Mouse (Mus musculus) Patski (cell line): ENCODE data around the gene Dact3. TPM values are rescaled to one million over a fixed set of nuclear protein-coding genes. Genes with fewer than 3 reads are reported as not detected.

Experiments used
- ATAC-seq: fragments of 100-300 bp; one replicate; pipeline ENCODE4 v1.8.0; 2021
- CTCF ChIA-PET: fragments of 350-600 bp; sonication (Branson Sonifier 250); formaldehyde crosslinking; loops from one replicate; lab custom pipeline; 2022; ENCODE audit warnings: inconsistent platforms; lab: Charles Lee
- POLR2A ChIA-PET: fragments of 350-600 bp; sonication (Branson Sonifier 250); formaldehyde crosslinking; loops from one replicate; lab custom pipeline; 2022; ENCODE audit warnings: antibody characterized with exemption, inconsistent platforms; lab: Charles Lee
- DNase-seq: peaks from one replicate; pipeline ENCODE4 v3.0.0-alpha.2; 2011; ENCODE audit warnings: low read depth, low spot score
- H3K27me3 ChIP-seq: fragments of 371-371 bp; one replicate; pipeline ENCODE4 v1.5.1; 2021
- CTCF ChIP-seq: fragments of 100-300 bp; IDR thresholded peaks from one replicate; pipeline ENCODE4 v1.5.1; 2021
- in situ Hi-C: fragments of 300-500 bp; cut with MboI; formaldehyde crosslinking; loops from 3 replicates; pipeline ENCODE4 v1.11.1; 2018; ENCODE audit warnings: low pct_unique_long_range_greater_than_20kb, mixed read lengths
- polyA plus RNA-seq: library from polyadenylated mRNA; unstranded; gene quantifications from one replicate; pipeline ENCODE4 v1.2.3, GENCODE M21; 2021

Dact3 gene
- polyA plus RNA-seq, 1 experiment from 2014 or later = 2.2 TPM

DNA sequence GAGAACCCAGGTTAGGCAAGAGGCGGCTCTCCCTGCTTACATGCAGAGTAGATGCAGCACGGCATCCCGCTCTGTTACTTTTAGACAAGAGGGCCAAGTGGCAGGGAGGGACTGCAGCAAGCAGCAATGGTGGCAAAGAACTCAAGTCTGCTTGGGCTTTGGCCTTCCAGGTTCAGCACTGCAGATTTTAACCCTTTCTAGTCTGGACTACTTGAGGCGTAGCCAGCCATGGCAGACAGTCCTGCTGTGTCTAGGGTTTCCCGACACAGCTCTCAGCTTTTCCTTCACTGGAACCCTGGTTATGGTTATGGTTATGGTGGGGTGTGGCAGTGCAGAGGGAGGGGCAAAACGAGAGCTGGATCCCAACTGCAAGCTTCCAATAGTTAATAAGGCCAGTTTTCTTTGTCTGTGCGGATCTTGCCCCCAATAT lies 45.0 kb downstream of the Dact3 start:
- no peak for ATAC-seq
- TF ChIP-seq CTCF = no peak
- no peaks in the 10 kb centered on the region for H3K27me3 ChIP-seq
- DNase-seq = no peak
- in situ Hi-C loops = no loop called here
- ChIA-PET CTCF (interaction anchor here (0.7 to 1.9 kb wide), 3 partner anchors 25 to 82 kb away, joined by 3 to 10 read pairs (median 3); no protein-coding TSS in a partner anchor), POLR2A (no interaction called here)

DNA sequence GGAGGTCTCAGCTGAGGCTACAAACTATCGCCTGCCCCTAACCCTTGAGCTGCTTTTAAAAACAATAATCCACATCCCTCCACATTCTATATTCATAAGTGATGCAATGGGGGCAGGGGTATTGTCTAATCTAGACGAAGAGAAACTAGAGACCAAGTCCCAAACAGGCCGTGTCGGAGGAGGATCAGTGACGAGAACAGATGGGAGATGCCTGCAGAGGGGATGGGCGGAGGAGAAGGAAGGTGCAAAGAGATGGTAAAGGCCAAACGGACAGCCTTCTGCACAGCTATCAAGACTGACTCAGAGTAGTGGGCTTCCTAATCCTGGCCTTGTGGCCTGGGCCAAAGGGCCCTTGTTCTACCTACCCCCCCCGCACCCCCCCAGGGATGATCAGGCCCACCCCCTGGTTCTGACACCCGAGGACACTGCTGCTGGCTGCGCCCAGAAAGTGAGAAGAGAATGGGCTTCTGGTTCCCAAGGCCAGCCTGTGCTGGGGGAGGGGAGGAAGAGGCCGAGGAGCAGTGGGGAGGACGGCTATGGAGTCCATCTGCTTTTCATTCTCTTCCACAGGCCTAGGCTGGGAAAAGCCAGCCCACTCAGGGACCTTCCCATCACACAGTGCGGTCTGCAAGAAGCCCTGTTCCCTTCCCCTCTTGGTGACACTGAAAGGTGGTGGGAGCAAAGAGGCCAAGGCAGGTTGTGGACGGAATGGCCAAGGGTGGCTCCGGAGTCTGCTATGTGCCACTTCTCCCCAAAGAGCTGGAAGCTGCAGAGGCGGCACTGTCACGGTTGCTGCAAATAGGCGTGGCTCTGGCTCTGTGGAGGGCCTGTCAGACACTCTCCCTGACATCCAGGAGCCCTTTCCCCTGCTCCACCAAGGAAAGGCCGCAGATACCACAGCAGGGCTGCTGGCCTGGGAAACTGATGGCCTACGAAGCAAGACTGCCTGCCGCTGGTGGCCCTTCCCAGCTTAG lies 46.0 kb downstream of the Dact3 start:
- in situ Hi-C loops = no loop called here
- H3K27me3 ChIP-seq = no peaks in the 10 kb centered on the region
- no peak for TF ChIP-seq CTCF
- POLR2A ChIA-PET = no interaction called here
- CTCF ChIA-PET = interaction anchor here (0.7 kb wide), 1 partner anchor 26 kb away, joined by 3 read pairs; no protein-coding TSS in a partner anchor
- no peak for ATAC-seq
- DNase-seq = no peak

DNA sequence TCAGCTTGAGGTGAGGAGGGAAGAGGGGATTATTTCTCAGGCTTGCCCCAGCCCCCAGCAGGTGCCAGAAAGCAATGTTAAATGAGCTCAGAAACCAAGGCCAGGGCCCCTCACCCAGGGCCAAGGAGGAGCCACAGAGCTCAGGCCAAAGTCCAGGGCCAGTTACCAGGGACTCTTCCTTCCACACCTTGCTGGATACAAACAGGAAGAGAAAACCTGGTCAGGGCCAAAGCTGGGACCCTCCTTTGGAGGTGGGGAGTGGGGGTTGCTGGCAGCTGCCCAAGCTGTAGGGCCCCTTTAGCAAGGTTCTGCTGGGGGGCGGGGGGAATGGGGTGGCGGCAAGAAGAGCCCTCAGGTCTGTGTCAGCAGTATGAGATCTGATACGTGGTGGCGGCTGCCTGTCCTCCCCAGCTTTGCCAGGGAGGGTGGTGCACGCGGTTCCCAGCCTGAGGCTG lies 46.8 kb downstream of the Dact3 start:
- DNase-seq (no peak), ATAC-seq (no peak)
- no peak for TF ChIP-seq CTCF
- in situ Hi-C loops = no loop called here
- H3K27me3 ChIP-seq = no peaks in the 10 kb centered on the region
- POLR2A ChIA-PET = interaction anchor here (0.9 kb wide), 1 partner anchor 16 kb away, joined by 3 read pairs; no protein-coding TSS in a partner anchor
- CTCF ChIA-PET = interaction anchor here (0.7 to 1.8 kb wide), 4 partner anchors 8 to 22 kb away, joined by 3 to 6 read pairs (median 4); no protein-coding TSS in a partner anchor

DNA sequence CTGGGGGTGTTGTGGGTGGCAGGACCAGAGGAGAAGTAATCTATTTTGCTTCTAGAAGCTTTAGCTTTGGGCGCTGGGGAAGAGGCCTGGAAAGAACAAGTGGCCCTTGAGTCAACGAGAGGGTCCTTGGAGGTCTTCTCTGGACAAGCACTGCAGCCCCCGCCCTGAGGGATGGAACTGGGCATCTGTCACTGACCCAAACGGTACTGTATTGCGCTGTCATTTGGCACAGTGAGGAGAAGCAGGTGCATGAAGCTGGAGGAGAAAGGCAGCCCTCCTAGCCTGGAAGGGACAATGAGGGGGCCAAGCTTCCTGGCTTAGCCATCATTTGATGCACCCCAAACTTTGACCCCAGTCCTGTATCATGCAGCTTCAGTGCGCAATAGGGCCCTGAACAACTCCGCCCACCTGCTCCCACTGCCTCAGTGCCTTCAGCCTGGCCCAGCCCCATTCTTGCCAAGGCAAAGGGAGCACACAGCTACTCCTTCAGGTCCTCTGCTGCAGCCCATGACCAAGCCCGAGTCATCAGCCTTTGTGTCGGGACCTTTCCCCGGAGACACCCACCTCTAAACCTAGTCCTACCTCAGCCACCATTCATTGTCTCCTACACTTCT lies 47.4 kb downstream of the Dact3 start:
- POLR2A ChIA-PET = interaction anchor here (0.9 kb wide), 1 partner anchor 17 kb away, joined by 3 read pairs; no protein-coding TSS in a partner anchor
- CTCF ChIA-PET = interaction anchor here (0.7 to 1.8 kb wide), 4 partner anchors 8 to 22 kb away, joined by 3 to 6 read pairs (median 4); no protein-coding TSS in a partner anchor
- no peaks in the 10 kb centered on the region for H3K27me3 ChIP-seq
- ATAC-seq (no peak), DNase-seq (no peak)
- in situ Hi-C loops = no loop called here
- TF ChIP-seq CTCF = no peak

DNA sequence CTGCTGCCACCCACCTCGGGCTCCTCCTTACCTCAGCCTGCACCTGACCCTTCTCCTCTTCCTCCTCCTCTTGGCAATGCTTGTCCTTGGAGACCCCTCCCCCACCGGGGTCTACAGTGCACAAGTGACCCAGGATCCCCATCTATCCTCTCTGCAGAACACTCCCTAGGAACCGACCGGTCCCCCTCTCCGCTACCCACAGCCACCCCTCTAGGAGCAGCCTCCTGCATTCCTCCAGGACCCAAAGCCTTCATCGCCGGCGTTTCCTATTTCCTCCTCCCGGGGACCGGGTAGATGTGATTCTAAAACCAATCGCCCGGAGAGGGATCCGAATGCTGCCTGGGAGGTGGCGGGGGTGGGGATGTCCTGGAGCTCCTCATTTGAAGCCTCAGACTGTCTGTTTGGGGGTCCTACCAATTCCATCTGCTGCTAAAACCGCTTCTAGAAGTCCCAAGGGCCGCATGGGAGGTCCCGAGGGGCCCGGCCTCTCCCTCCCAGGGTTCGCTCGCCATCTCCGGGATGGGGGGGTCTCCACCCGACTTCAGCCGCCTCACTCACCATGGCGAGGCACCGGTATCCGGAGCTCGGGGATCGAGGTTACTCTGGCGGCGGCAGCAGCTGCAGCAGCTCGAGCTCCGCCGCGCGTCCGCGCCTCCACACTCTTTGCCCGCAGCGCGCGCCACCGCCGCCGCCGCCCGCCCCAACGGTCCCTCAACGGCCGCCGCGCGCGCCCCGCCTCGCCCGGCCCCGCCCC lies 48.3 kb downstream of the Dact3 start:
- ATAC-seq (no peak), DNase-seq (no peak)
- ChIA-PET POLR2A (no interaction called here), CTCF (interaction anchor here (1.2 to 1.8 kb wide), 2 partner anchors 9 to 49 kb away, joined by 3 to 6 read pairs; no protein-coding TSS in a partner anchor)
- TF ChIP-seq CTCF = no peak
- H3K27me3 ChIP-seq = no peaks in the 10 kb centered on the region
- in situ Hi-C loops = no loop called here

DNA sequence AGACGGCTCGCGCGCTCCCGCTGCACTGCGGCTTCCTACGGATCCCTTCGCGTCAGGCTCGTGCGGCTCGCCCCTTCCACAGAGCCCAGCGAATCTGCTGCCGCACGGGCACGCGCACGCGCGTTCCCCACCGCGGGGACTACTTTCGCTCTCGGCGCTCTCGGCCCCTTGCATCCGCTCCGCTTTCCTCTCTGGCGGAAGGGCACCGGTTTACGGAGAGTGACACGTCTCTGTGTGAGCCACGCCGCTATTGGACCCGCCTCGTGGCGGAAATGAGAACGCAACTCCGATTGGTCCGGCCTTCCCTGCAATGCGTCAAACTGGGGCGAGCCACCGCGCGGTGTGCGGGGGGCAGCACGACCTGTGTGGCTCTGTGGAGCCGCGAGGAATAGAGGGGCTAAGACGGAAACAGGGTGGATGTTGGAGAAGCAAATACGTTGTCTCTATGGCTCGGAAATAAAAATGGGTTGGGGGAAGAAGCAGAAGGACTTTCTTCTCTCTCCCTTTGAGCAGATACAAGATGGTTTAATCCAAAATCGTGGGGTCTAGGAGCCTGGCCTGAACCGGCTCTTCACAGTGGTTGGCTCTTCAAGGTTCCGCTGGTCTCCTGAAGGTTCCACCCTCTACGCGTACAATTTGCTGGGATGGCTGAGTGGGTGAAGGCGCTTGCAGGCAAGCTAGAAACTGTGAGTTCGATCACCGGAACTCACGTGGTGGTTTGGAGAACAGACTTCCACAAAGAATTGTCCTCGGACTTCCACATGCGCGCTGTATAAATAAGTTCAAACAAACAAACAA lies 49.1 kb downstream of the Dact3 start, which contains the start of gene Calm3:
TSS of gene Calm3 (minus strand) at position 78 of the 798 bp plus-strand sequence.
- peak; percentile 99 for DNase-seq
- POLR2A ChIA-PET = no interaction called here

DNA sequence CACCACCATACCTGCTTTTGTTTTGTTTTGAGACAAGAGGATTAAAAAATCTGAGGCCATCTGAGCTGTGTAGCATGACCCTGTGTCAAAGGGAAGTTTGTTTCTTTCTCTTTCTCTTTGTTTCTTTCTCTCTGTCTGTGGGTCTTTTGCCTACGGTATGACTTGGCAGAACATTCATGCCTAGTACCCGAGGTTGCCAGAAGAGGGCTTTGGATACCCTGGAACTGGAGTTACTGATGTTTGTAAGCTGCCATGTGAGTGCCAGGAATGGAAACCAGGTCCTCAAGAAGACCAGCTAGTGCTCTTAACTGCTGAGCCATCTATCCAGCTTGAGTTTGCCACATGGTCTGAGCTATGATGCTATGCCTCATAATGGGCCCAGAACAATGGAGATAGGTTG lies 53.2 kb downstream of the Dact3 start:
- H3K27me3 ChIP-seq = no peaks in the 10 kb centered on the region
- ChIA-PET CTCF (interaction anchor here (1.4 to 10.9 kb wide), 4 partner anchors 21 to 122 kb away, joined by 3 to 64 read pairs (median 6); no protein-coding TSS in a partner anchor), POLR2A (no interaction called here)
- ATAC-seq (no peak), DNase-seq (no peak)
- no peak for TF ChIP-seq CTCF
- in situ Hi-C loops = no loop called here

More for the DNA sequence above, 49.1 kb downstream of the Dact3 start, which contains the start of gene Calm3:
- H3K27me3 ChIP-seq = no peaks in the 10 kb centered on the region
- no peak for TF ChIP-seq CTCF
- peak; percentile 82 for ATAC-seq
- CTCF ChIA-PET = interaction anchor here (1.2 to 1.8 kb wide), 2 partner anchors 10 to 50 kb away, joined by 3 to 6 read pairs; no protein-coding TSS in a partner anchor
- in situ Hi-C loops = no loop called here

DNA sequence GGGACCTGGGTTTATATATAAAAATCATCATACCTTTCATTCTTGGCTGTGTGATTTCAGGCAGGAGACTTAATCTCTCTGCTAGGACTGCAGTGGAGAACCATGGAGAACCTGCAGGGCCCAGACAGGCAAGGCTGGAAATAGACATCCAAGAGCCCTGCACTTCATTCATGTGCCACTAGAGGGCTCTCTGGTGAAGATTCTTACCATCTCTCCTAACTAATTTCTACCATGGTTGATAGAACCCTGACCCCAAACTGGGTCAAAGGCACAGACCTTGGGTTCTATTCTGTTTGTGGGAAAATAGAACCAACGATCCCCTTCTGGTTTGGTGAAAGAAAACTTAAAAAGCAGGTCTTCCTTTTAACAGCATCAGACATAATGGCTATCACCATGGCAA lies 55.7 kb downstream of the Dact3 start:
- CTCF ChIA-PET = interaction anchor here (0.6 to 10.9 kb wide), 6 partner anchors 19 to 135 kb away, joined by 3 to 64 read pairs (median 8); no protein-coding TSS in a partner anchor
- peak; percentile 83 for TF ChIP-seq CTCF
- no peaks in the 10 kb centered on the region for H3K27me3 ChIP-seq
- DNase-seq = no peak
- in situ Hi-C loops = no loop called here
- POLR2A ChIA-PET = no interaction called here
- peak; percentile 66 for ATAC-seq
